Mouse (Mus musculus): ENCODE results near the gene Brat1.

DNA sequence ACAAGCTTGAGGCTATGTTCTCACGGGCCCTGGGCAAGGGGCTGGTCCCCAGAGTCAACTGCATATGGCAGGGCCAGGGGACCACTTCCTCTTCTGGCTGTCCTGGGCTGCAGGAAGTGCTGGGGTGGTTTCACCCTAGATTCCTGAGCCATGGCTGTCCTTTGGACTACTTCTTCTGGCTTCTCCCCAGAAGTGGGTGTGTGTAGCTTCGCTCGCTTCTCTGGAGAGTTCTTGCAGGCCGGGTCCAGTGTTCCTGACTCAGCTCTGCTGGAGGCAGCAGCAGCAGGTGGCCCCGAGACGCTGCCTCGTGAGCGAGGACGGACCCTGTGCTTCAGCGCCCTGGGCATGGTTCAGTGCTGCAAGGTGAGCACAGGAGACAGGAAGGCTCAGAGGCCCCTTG, 43.6 kb downstream of the Brat1 start:
- TF ChIP-seq CTCF (IDR thresholded peaks at IDR 0.05; ENCODE audit: extremely low read depth, insufficient read length, insufficient replicate concordance, low read depth, low read length) (no peak), POLR2A (IDR thresholded peaks at IDR 0.05; ENCODE audit: low read depth, low read length) (no peak)
